Mouse (Mus musculus): Measurements from ENCODE around the gene Gm3625.

Gene Gm3625

GRCm38 (mm10) chr12:4592541-4593165, at the start of gene Gm3625, which contains the start of gene Itsn2:
Gene Gm3625, minus strand, starts transcription at chr12:4592927.
Gene Itsn2, plus strand, starts transcription at chr12:4592638.
- peak; percentile 73 to 83 for DNase-seq

DNA sequence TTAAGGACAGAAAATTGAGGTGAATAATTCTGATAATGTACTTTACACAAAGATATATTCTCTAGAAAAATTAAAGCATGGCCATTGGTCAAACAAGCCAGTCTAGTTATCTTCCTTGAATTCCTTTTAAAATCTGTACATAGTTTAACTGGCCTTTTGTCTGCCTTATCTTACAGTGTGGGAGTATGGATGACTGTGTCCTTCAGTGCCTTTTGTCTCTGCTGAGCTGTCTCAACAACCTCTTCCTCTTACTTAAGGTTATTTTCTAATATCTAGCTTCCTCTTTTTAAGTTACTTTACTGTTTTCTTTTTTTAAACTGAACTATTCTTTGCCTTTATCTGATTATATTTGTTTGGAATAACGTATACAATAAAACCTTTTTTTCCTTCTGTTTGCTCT, 48.0 kb upstream of the Gm3625 start:
- DNase-seq = no peak

DNA sequence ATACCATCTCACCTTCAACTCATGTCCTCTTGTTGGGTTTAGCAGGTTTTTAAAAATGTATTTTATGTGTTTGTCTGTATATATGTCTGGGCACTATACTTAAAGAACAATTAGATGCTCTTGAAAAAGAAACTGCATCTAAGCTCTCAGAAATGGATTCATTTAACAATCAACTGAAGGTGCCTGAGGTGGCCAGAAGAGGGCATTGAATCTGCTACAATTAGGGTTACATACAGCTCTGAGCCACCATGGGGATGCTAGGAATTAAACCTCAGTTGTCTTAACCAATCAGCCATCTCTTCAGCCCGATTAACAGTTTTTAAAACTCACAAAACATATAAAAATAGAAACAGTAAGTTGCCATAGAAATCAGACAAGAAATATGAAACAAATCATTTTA, 45.7 kb upstream of the Gm3625 start:
- DNase-seq = no peak

- no peak for DNase-seq
Measured at GRCm38 (mm10) chr12:4632957-4633356, 40.2 kb upstream of the Gm3625 start.

DNA sequence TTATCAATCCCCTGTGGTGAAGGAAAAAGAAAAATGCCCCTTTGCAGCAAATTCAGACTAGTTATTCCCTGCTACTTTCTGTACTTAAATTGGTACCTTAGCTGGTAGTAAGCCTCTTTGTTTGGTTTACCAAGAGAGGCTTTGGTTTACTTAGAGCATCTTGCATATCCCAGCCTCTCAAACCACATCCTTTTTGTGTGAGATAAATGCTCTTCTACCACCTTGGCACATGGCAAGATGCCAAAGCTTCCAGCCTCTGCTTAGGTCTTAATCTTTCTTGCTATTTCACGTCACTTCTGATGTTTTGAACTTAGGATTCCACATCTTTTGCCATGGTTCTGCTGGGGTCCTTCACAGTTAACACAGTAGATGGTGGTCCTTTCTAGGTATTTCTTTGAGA, 31.5 kb upstream of the Gm3625 start:
- peak; percentile 8 to 40 for DNase-seq

DNA sequence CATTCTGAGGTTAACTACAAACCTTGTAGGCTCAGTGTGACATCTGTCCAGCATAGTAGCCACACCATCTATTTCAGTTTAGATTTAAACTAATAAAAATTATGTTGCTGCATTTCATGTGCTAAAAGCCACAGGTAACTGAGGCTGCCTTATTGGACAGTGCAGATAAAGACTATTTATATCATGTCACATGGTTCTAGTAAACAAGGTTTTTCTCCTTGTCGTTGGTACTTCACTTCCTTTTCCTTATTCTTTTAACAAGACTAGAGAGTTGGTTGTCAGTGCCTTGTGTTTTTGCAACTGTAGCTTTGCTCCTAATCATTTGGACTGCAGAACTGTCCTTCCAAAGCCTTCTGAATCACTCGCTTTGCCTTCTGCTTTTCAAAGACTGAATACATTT, 22.0 kb upstream of the Gm3625 start:
- DNase-seq = no peak

DNA sequence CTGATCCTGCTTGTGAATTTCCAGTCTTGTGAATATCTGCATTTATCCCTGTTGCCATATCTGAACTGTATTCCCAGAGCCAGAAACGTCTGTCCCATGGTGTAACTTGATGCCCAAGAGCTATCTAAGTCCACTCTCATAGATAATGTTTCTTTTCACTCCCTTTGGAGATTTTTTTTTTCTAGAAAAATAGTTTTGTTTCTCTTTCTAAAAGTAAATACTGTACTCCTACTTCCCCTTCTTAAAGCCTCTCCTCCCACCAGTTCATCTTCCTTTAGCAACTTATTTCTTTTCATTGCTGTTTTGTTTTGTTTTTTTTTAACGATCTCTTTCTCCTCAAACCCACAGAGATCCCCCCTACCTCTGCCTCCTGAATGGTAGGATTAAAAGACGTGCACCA, 13.9 kb upstream of the Gm3625 start:
- no peak for DNase-seq

- no peak for DNase-seq
Measured at GRCm38 (mm10) chr12:4599713-4600112, 7.0 kb upstream of the Gm3625 start.

DNA sequence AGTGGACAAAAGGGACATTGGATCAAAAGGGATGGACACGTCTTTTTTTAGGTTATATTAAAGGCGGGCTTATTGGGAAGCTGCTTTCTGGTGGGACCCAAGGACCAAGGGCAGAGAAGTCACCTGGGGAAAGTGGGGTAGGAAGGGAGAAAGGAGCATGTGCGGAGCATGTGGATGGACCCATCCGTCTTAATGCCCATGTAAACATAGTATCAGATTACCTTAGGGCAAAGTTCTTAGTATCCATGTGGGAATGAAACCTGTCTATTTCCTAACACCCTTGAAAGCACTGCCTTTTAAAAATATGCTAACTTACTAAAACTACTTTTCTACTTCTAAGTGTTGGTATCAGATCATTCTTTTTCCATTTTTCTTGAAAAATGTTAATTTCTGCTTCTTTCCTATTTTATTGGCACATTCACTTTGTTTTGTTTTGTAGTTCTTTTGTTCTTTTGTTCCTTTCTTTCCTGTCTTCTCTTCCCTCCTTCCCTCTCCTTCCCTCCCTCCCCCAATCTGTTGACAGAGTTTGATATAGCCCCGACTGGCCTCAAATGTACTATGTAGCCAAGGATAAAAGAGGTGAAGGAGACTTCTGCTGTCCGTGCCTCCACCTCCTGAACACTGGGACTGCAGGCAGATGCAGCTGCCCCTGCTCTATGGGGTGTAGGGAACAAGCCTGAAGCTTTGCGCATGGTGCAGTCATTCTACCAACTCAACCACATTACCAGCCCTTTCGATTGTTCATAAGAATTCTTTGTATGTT, 6.1 kb upstream of the Gm3625 start:
- DNase-seq = no peak

GRCm38 (mm10) chr12:4595055-4595454, 2.3 kb upstream of the Gm3625 start:
- DNase-seq = no peak

DNA sequence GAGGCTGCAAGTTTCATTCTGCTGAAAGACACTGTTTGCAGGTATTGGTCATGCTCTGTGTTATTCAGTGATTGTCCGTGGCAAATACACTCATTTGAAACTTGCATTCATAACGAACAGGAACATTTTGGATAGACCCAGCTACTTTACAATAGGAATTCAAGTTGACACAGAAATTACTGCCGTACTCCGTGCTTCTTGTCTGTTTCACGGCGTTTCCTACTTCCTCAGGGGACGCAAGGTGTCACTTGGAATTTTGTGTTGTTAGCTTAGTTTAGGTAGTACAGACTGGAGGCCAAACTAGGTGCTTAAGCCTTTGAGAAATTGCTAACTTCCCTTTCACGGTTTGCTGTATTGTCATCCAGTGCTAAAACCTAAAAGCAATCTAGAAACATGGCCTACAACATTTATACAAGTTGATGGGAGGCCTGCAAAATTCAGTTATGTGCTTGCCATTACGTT, 1.2 kb upstream of the Gm3625 start:
- DNase-seq = no peak

GRCm38 (mm10) chr12:4593166-4593929, 621 bp upstream of the Gm3625 start:
- DNase-seq = peak; percentile 60 to 66

DNA sequence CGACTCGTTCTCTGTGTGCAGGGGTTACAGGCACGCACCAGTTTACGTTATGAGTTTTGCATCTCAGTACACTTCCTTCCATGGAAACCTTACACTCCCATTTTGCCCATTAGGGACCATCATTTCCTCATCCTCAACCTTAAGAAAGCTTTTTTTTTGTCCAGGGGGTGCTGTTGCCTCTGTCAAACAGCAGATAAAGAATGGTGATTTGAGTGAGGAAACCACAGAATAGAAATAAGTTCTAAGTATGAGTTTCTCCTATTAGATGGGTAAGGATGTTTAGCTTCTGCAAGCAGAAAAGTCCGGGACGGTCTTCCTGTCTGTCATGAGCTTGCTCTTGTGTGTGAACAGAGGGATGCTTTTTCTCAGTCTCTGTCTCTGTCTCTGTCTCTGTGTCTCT, 702 bp downstream of the Gm3625 start:
- DNase-seq = no peak

- peak; percentile 54 to 72 for DNase-seq
Measured at GRCm38 (mm10) chr12:4588603-4589002, 4.1 kb downstream of the Gm3625 start.

GRCm38 (mm10) chr12:4587846-4588245, 4.9 kb downstream of the Gm3625 start:
- no peak for DNase-seq

DNA sequence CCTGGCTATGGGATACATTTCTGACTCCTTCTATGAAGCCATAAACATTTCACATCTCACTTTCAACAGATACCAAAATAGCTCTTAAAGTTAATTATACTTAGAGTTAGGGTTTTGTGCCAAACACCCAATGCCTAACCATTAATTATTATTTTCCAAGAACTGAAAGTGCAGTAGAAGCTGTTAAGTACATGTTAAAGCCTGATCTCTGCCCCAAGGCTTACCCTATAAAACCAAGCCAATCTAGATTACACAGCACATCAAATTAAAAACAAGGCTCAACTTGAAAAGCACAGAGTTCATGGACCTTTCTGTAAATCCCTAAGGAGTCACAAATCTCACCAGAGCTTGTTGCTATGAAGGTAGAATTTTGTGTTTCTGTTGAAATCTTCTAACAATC, 10.4 kb downstream of the Gm3625 start:
- no peak for DNase-seq

DNA sequence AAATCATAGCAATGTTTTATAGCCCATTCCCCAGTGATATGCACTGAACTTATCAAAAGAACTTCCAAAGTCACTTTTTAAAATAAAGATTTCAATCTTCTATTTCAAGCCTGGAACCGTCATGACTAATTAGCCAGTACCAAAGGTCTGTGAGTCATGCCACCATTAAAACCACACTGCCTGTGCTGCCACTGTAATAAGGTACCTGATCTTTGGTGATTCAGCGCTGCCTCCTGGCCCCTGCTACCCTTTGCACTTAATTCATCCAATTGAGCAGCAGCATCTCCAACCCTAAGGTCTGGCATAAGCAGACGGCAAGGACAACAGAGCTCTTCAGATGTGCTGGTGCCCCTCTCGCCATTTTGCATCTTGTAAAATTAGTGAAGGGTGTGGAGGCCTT, 18.7 kb downstream of the Gm3625 start:
- DNase-seq = no peak

GRCm38 (mm10) chr12:4571864-4572263, 20.9 kb downstream of the Gm3625 start:
- DNase-seq = peak in 1 of 2 experiments; percentile 37

DNA sequence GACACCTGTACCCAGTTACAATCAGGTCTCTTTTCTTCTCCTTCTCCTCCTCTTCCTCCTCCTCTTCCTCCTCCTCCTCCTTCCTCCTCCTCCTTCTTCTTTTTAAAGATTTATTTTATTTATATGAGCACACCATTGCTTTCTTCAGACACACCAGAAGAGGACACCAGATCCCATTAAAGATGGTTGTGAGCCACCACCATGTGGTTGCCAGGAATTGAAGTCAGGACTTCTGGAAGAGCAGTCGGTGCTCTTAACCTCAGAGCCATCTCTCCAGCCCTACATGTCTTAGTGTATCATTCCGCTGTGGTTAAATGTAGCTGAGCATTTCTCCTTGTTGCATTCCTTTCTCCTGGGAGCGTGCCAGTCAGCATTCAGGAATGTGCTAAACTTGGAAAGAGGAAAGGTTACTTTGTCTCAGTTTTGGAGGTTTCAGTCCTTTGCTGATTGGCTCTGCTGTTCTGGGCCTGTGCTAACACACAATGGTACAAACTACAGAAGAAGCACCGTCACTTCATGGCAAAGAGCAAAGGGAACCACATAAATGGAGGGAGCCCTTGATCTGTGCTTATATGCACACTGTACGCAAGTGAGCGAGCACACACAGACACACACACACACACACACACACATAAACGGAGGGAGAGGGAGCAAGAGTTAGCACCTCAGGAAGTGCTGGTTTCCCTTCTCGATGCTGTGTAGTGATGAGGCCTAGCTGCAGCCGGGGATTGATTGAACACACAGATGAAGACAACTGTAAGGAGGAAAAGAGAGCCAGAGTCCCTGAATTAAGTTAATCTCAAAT, 34.0 kb downstream of the Gm3625 start:
- no peak for DNase-seq

DNA sequence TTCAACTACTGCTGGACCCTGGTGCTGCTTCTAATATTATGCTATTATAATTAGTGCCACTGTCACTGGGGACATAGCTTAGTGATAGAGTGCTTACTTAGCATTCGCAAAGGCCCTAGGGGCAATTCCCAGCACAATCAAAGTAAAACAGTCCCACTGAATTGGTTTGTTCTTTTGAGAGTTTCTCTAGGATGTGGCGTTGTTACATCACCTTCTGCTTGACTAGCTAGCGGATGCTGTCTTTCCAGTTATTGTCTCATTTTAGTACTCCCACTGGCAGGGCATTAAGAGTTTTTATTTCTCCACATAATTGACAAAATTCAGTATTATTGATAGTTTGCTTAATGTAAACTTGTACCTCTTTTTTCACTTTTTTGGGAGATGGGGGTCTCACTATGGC, 34.7 kb downstream of the Gm3625 start:
- no peak for DNase-seq

DNA sequence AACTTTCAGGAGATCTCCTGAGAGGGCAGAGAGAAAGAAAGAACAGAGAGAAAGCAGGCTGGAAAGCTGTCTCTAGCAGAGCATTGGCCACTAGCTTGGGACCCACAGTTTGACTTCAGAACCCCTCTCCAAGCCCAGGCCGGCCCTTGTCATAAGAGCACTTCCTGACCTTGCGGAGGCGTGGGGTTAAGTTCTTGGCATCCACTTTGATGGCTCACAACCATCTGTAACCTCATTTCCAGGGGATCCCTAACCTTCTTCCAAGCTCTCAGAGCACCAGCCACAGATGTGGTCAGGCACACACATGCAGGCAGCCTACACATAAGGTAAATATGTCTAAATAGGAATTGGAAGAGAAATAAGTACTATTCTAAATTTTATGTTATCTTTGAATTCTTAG, 35.3 kb downstream of the Gm3625 start:
- no peak for DNase-seq

GRCm38 (mm10) chr12:4556891-4557290, 35.8 kb downstream of the Gm3625 start:
- DNase-seq = no peak

GRCm38 (mm10) chr12:4555451-4555850, 37.3 kb downstream of the Gm3625 start:
- no peak for DNase-seq

Data from cerebellum, postnatal 25 days (tissue).